Mouse (Mus musculus): ENCODE data around the gene Mydgf.
A peak's percentile ranks its signal among the peaks of the same experiment; 100 is the strongest.

DNA sequence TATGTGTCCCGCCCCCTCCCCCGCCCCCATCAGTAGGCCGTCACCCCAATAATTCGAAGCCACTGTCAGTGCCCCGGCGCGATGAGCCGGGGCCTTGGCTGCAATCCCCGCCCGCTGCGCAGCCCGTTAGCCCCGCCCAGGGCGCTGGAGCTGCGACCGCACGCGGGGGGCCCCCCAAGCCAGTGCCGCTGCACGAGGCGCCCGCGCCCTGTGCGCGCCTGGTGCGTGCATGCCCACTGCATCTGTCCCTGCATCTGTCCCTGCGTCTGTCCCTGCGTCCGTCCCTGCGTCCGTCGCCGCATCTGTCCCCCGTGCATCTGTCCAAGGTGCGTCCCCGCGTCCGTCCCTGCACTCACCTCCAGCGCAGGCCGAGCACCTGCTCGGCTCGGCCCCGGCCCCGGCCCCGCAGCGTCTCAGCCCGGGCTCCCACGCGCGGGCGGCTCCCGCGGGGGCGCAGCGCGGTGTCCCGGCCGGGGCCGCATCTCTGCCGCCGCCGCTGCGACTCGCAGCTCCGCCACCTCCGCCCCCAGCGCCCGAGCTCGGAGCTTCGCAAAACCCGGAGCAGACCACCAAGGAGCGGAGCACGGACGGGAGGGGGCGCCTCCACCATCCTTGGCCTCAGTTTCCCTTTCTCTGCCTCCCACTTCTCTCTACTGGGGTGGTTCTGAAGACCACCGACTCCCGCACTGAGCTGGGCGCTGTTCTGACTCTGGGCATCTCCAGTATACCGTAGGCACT, 43.7 kb downstream of the Mydgf start, which contains the start of gene Sema6b:
- TF ChIP-seq CTCF (IDR thresholded peaks at IDR 0.05; ENCODE audit: insufficient read depth, low read depth, low read length) (no peak), POLR2A (IDR thresholded peaks at IDR 0.05; ENCODE audit: insufficient read depth, low read depth, low read length) (peak; percentile 48; the same call in 1 of the 2 replicates)
